Mouse (Mus musculus) limb, embryonic 14.5 days (tissue): ENCODE results near the gene Ly6g6e. TPM values are rescaled to one million over a fixed set of nuclear protein-coding genes. Genes with fewer than 3 reads are reported as not detected.

Experiments
- ATAC-seq: fragments of 200-750 bp; cut with Nextera tagmentation; 2 replicates; pipeline ENCODE4 v1.8.0; 2017; ENCODE audit warnings: low read depth, moderate number of reproducible peaks, moderate TSS enrichment; ENCODE audit not compliant: low FRiP score
- DNase-seq: peaks from one replicate; pipeline ENCODE4 v3.0.0-alpha.2; 2015; ENCODE audit warnings: low spot score
- H3K27ac ChIP-seq: fragments of 300-500 bp; sonication (generic); replicated peaks from 2 replicates; pipeline ENCODE4 v1.5.1; 2014; ENCODE audit warnings: low read depth, mild to moderate bottlenecking, low read length, moderate library complexity, mixed read lengths
- H3K27me3 ChIP-seq: fragments of 300-500 bp; sonication (generic); 2 replicates; pipeline ENCODE4 v1.6.1; 2014; ENCODE audit warnings: low read length, mixed read lengths; ENCODE audit not compliant: control insufficient read depth, insufficient read depth
- H3K36me3 ChIP-seq: fragments of 300-500 bp; sonication (generic); 2 replicates; pipeline ENCODE4 v1.6.1; 2014; ENCODE audit warnings: mild to moderate bottlenecking, low read length, moderate library complexity, mixed read lengths; ENCODE audit not compliant: control insufficient read depth, insufficient read depth
- H3K4me1 ChIP-seq: fragments of 300-500 bp; sonication (generic); 2 replicates; pipeline ENCODE4 v1.6.1; 2014; ENCODE audit warnings: antibody characterized with exemption, low read length, mixed read lengths; ENCODE audit not compliant: control insufficient read depth, insufficient read depth
- H3K4me2 ChIP-seq: fragments of 300-500 bp; sonication (generic); replicated peaks from 2 replicates; pipeline ENCODE4 v1.6.1; 2014; ENCODE audit warnings: low read depth, mild to moderate bottlenecking, low read length, moderate library complexity; ENCODE audit not compliant: severe bottlenecking
- H3K4me3 ChIP-seq: fragments of 300-500 bp; sonication (generic); replicated peaks from 2 replicates; pipeline ENCODE4 v1.5.1; 2014; ENCODE audit warnings: low read length
- H3K9ac ChIP-seq: fragments of 300-500 bp; sonication (generic); 2 replicates; pipeline ENCODE4 v1.6.1; 2014; ENCODE audit warnings: mild to moderate bottlenecking, low read depth, low read length, moderate library complexity; ENCODE audit not compliant: severe bottlenecking
- H3K9me3 ChIP-seq: fragments of 300-500 bp; sonication (generic); 2 replicates; pipeline ENCODE4 v1.6.1; 2016; ENCODE audit warnings: low read length; ENCODE audit not compliant: control insufficient read depth
- POLR2A ChIP-seq: fragments of 200-500 bp; IDR thresholded peaks from 2 replicates; pipeline ENCODE4 v1.8.0; 2012; ENCODE audit warnings: inconsistent platforms, mild to moderate bottlenecking, moderate library complexity, borderline replicate concordance; ENCODE audit not compliant: insufficient read depth, insufficient read length; ENCODE audit errors: extremely low read depth
- WGBS: fragments of 180-500 bp; shearing (Covaris S2); extraction: QIAGEN DNeasy Blood & Tissue Kit; methylation state at CpG from one replicate; pipeline ENCODE4 v1.1.7; 2014; 5-methylcytosine and 5-hydroxymethylcytosine counted together
- polyA plus RNA-seq, 2 experiments: library from polyadenylated mRNA; depleted of rRNA in 1 of 2; stranded (reverse) in 1 of 2; unstranded in 1 of 2; fragments of >200 nt; fragmentation: Nextera tagmentation in 1 of 2; extraction: Ambion mirVana in 1 of 2; gene quantifications; 2 replicates each; pipeline versions ENCODE4 v1.2.1 to v1.2.3; 2012 to 2014

Ly6g6e gene
- polyA plus RNA-seq (2012; rRNA removed) (14.2 and 14.8 TPM in 2 replicates), polyA plus RNA-seq (2014; fragmentation: Nextera tagmentation; extraction: Ambion mirVana) (18.0 and 28.4 TPM in 2 replicates)

- DNase-seq = no peak
- no peak within 1 kb of the TSS for H3K4me3 ChIP-seq
- H3K27me3 ChIP-seq = no peaks in the 10 kb centered on the region
- no peak within 1 kb of the TSS for H3K4me2 ChIP-seq
- H3K4me1 ChIP-seq = peaks cover 8% of the 10 kb centered on the region; the same call in 1 of the 2 replicates
- H3K36me3 ChIP-seq = no peaks in the 10 kb centered on the region
- 0 out of 2 replicates have a peak within 1 kb of the TSS, but pooled peaks have one; percentile 18 for H3K9ac ChIP-seq
- 20% methylated on average over 10 of the region's 10 CpGs for WGBS
- no peak for ATAC-seq
- no peak within 1 kb of the TSS for H3K27ac ChIP-seq
- no peaks in the 10 kb centered on the region for H3K9me3 ChIP-seq
- no peak for TF ChIP-seq POLR2A
Observed at GRCm38 (mm10) chr17:35076507-35077176, at the start of gene Ly6g6e. Gene Ly6g6e, plus strand, starts transcription at chr17:35076902.

- H3K9me3 ChIP-seq = no peaks in the 10 kb centered on the region
- no peaks in the 10 kb centered on the region for H3K27me3 ChIP-seq
- ATAC-seq = peak; percentile 77
- TF ChIP-seq POLR2A = no peak
- WGBS = 34% methylated on average over 13 of the region's 13 CpGs
- DNase-seq = peak; percentile 73
- H3K36me3 ChIP-seq = no peaks in the 10 kb centered on the region
- H3K4me2 ChIP-seq = peak within 1 kb of the TSS; percentile 8; the same call in 1 of the 2 replicates
- H3K4me1 ChIP-seq = peaks cover 13% of the 10 kb centered on the region; the same call in 1 of the 2 replicates
- H3K9ac ChIP-seq = 0 out of 2 replicates have a peak within 1 kb of the TSS, but pooled peaks have one; percentile 34
- peak within 1 kb of the TSS; percentile 61 for H3K27ac ChIP-seq
- peak within 1 kb of the TSS; percentile 7 for H3K4me3 ChIP-seq
Observed at GRCm38 (mm10) chr17:35027277-35028068, 49.2 kb upstream of the Ly6g6e start, which contains the start of gene Sapcd1. Gene Sapcd1, minus strand, starts transcription at chr17:35028016.

- DNase-seq = no peak
- Histone ChIP-seq H3K9ac (0 out of 2 replicates have a peak overlapping the region, but pooled peaks have one; percentile 8), H3K4me1 (peaks cover 13% of the 10 kb centered on the region; the same call in 1 of the 2 replicates), H3K27me3 (no peaks in the 10 kb centered on the region), H3K4me2 (no peak overlapping the region), H3K4me3 (no peak overlapping the region), H3K27ac (no peak overlapping the region), H3K36me3 (no peaks in the 10 kb centered on the region), H3K9me3 (no peaks in the 10 kb centered on the region)
- TF ChIP-seq POLR2A = no peak
- ATAC-seq = no peak
- 91% methylated on average over 2 of the region's 2 CpGs for WGBS
Observed at GRCm38 (mm10) chr17:35028315-35028714, 48.4 kb upstream of the Ly6g6e start.

- TF ChIP-seq POLR2A = no peak
- Histone ChIP-seq H3K9ac (no peak overlapping the region), H3K4me1 (peaks cover 13% of the 10 kb centered on the region; the same call in 1 of the 2 replicates), H3K4me3 (no peak overlapping the region), H3K27me3 (no peaks in the 10 kb centered on the region), H3K27ac (no peak overlapping the region), H3K9me3 (no peaks in the 10 kb centered on the region), H3K4me2 (no peak overlapping the region), H3K36me3 (no peaks in the 10 kb centered on the region)
- no peak for ATAC-seq
- WGBS = 36% methylated on average over 19 of the region's 19 CpGs
- DNase-seq = no peak
Observed at GRCm38 (mm10) chr17:35029691-35030532, 46.8 kb upstream of the Ly6g6e start.
